8 mouse cellular contexts compared by ENCODE assay signal in the genomic region with DNA sequence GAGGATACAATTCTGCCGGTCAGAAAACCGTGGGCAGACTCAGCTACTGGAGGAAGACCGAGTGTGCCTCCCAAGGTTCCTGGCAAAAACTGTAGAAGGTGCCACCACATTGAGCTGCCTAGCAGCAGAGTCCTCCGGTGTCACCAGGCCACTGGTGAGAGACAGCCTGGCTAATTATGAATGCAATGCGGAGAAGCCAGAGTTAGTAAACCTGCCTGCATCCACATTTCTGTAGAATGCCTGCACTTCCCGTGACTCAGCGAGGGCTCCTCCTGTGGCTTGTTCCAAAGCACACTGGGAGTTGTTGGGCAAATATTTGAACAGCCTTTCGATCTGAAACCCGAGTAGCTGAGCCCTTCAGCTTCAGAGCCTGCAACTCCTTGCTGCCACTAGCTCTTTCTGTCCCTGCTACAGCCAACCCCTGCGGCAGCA. TPM values are rescaled to one million over a fixed set of nuclear protein-coding genes. Genes with fewer than 3 reads are reported as not detected.
DNase-seq lines count a peak whose midpoint lies in the region; ATAC-seq and TF ChIP-seq lines count a peak whose summit lies in the region.

No protein-coding gene starts in this region.

- peak overlapping the region; percentile 60 for H3K4me2 ChIP-seq in liver, embryonic 15.5 days
- peak overlapping the region; percentile 2; the same call in 1 of the 2 replicates for H3K4me2 ChIP-seq in neural tube, embryonic 12.5 days (replicated peaks)

- H3K27ac ChIP-seq in spleen, adult 2 months (ENCODE audit: insufficient read depth, low read length): peak overlapping the region; percentile 91
- H3K27ac ChIP-seq in liver, embryonic 15.5 days (replicated peaks): peak overlapping the region; percentile 78
- no peak overlapping the region for H3K27ac ChIP-seq in neural tube, embryonic 12.5 days

- TF ChIP-seq POLR2A in spleen, adult 2 months (IDR thresholded peaks at IDR 0.05; ENCODE audit: low read depth, low read length): no peak

- 34% methylated on average over 10 of the region's 10 CpGs for WGBS in spleen, adult 2 months
- 20% methylated on average over 10 of the region's 10 CpGs for WGBS in liver, embryonic 15.5 days (ENCODE audit: insufficient replicate concordance)
- 44% methylated on average over 10 of the region's 10 CpGs for WGBS in neural tube, embryonic 12.5 days

- no peaks in the 10 kb centered on the region for H3K9me3 ChIP-seq in liver, embryonic 15.5 days (replicated peaks)
- H3K9me3 ChIP-seq in neural tube, embryonic 12.5 days: no peaks in the 10 kb centered on the region

- no peak for TF ChIP-seq CTCF in spleen, adult 2 months (IDR thresholded peaks at IDR 0.05; ENCODE audit: extremely low read depth, insufficient read depth, insufficient read length, insufficient replicate concordance)

- H3K4me1 ChIP-seq in spleen, adult 2 months (ENCODE audit: control insufficient read depth, insufficient read depth, insufficient read length): peaks cover 39% of the 10 kb centered on the region; the same call in 1 of the 2 replicates
- H3K4me1 ChIP-seq in liver, embryonic 15.5 days (replicated peaks): peaks cover 42% of the 10 kb centered on the region
- peaks cover 4% of the 10 kb centered on the region; the same call in 1 of the 2 replicates for H3K4me1 ChIP-seq in neural tube, embryonic 12.5 days

- H3K4me3 ChIP-seq in spleen, adult 2 months (ENCODE audit: extremely low read depth, insufficient read depth, insufficient read length): peak overlapping the region; percentile 26; the same call in 1 of the 2 replicates
- peak overlapping the region; percentile 27 for H3K4me3 ChIP-seq in liver, embryonic 15.5 days (replicated peaks)
- no peak overlapping the region for H3K4me3 ChIP-seq in neural tube, embryonic 12.5 days

- no peak for DNase-seq in spleen, adult 2 months (ENCODE audit: low read depth in 1 of 2, low spot score in 2 of 2)
- DNase-seq in spleen, adult 18-20 months: no peak
- DNase-seq in cerebellum, postnatal 36 days: peak; percentile 45 to 62
- DNase-seq in heart, adult 18-20 months: peak; percentile 64 to 67
- peak; percentile 36 for DNase-seq in kidney, adult 9 months
- no peak for DNase-seq in spleen, postnatal 14 days (ENCODE audit: low spot score in 2 of 2)

- peak; percentile 61 for ATAC-seq in liver, embryonic 15.5 days (ENCODE audit: insufficient read depth)
- no peak for ATAC-seq in neural tube, embryonic 12.5 days (ENCODE audit: low FRiP score, low read depth)

- H3K9ac ChIP-seq in liver, embryonic 15.5 days: 0 out of 2 replicates have a peak overlapping the region, but pooled peaks have one; percentile 13
- H3K9ac ChIP-seq in neural tube, embryonic 12.5 days: no peak overlapping the region

- no peaks in the 10 kb centered on the region for H3K36me3 ChIP-seq in spleen, adult 2 months (ENCODE audit: control insufficient read depth, insufficient read depth, low read length)
- H3K36me3 ChIP-seq in liver, embryonic 15.5 days (replicated peaks): no peaks in the 10 kb centered on the region
- no peaks in the 10 kb centered on the region for H3K36me3 ChIP-seq in neural tube, embryonic 12.5 days

- no peaks in the 10 kb centered on the region for H3K27me3 ChIP-seq in spleen, adult 2 months (ENCODE audit: control insufficient read depth, insufficient read depth, low read length)
- H3K27me3 ChIP-seq in liver, embryonic 15.5 days: no peaks in the 10 kb centered on the region
- no peaks in the 10 kb centered on the region for H3K27me3 ChIP-seq in neural tube, embryonic 12.5 days (replicated peaks)

RNA-seq across cellular contexts. Expression of a gene that starts 45.6 kb away (rescaled TPM):
- 5.9 and 10.3 TPM in 2 replicates for polyA plus RNA-seq in spleen, adult 2 months (2012; rRNA removed)
- 1 to 10 TPM; 4.2 to 4.8 TPM for total RNA-seq in heart, adult 18-20 months (2021)
- polyA plus RNA-seq in liver, embryonic 15.5 days (2015; fragmentation: Nextera tagmentation; extraction: Ambion mirVana): 11.4 and 12.8 TPM in 2 replicates
- polyA plus RNA-seq in neural tube, embryonic 12.5 days (2016; fragmentation: Nextera tagmentation; extraction: Ambion mirVana): 19.9 and 22.7 TPM in 2 replicates

Comparison
In these comparisons a context has a peak if more than half of its experiments do, and no peak if none do; other contexts are left out.
1. DNase-seq: peak in cerebellum, postnatal 36 days (2 of 2), heart, adult 18-20 months (2 of 2) and kidney, adult 9 months (single experiment); none in spleen, adult 2 months (0 of 2), spleen, adult 18-20 months (0 of 2) and spleen, postnatal 14 days (0 of 2).